Mouse (Mus musculus) kidney, adult 2 months (tissue): Measurements from ENCODE around the gene Rhoj. TPM values are rescaled to one million over a fixed set of nuclear protein-coding genes. Genes with fewer than 3 reads are reported as not detected.

Experiments used
- DNase-seq: peaks from one replicate; pipeline ENCODE4 v3.0.0; 2021
- H3K27ac ChIP-seq: fragments of 200-500 bp; 2 replicates; pipeline ENCODE4 v1.5.1; 2012; ENCODE audit warnings: low read depth, low read length, control low read depth, inconsistent platforms; ENCODE audit not compliant: insufficient read depth
- H3K27me3 ChIP-seq: fragments of 200-500 bp; replicated peaks from 2 replicates; pipeline ENCODE4 v1.6.1; 2012; ENCODE audit warnings: mild to moderate bottlenecking, moderate library complexity, low read length, inconsistent platforms; ENCODE audit not compliant: control insufficient read depth, insufficient read depth
- H3K36me3 ChIP-seq: fragments of 200-500 bp; 2 replicates; pipeline ENCODE4 v1.6.1; 2012; ENCODE audit warnings: mild to moderate bottlenecking, moderate library complexity, low read length, inconsistent platforms; ENCODE audit not compliant: control insufficient read depth, insufficient read depth
- H3K4me1 ChIP-seq: fragments of 200-500 bp; 2 replicates; pipeline ENCODE4 v1.6.1; 2011; ENCODE audit warnings: low read length; ENCODE audit not compliant: control insufficient read depth, insufficient read depth
- H3K4me3 ChIP-seq: fragments of 200-500 bp; 2 replicates; pipeline ENCODE4 v1.5.1; 2011; ENCODE audit warnings: mild to moderate bottlenecking, low read depth, low read length, control low read depth; ENCODE audit not compliant: insufficient read depth
- CTCF ChIP-seq: fragments of 200-500 bp; conservative IDR thresholded peaks from 2 replicates; pipeline ENCODE4 v1.5.1; 2011; ENCODE audit warnings: low read depth, mild to moderate bottlenecking, control low read depth, low read length, moderate library complexity, mixed read lengths; ENCODE audit not compliant: insufficient read depth, insufficient read length
- POLR2A ChIP-seq: fragments of 200-500 bp; IDR thresholded peaks from one replicate; pipeline ENCODE4 v1.6.1; 2011; ENCODE audit warnings: low read depth, low read length, control low read depth
- WGBS: fragments of 180-500 bp; shearing (Covaris S2); methylation state at CpG from one replicate; pipeline ENCODE4 v1.1.7; 2018; 5-methylcytosine and 5-hydroxymethylcytosine counted together
- polyA plus RNA-seq: library from polyadenylated mRNA; depleted of rRNA; stranded (reverse); fragments of >200 nt; gene quantifications from 2 replicates; pipeline ENCODE4 v1.2.3, GENCODE M21; 2012

The Rhoj gene
- polyA plus RNA-seq, 1 experiment: 21.7 TPM

DNA sequence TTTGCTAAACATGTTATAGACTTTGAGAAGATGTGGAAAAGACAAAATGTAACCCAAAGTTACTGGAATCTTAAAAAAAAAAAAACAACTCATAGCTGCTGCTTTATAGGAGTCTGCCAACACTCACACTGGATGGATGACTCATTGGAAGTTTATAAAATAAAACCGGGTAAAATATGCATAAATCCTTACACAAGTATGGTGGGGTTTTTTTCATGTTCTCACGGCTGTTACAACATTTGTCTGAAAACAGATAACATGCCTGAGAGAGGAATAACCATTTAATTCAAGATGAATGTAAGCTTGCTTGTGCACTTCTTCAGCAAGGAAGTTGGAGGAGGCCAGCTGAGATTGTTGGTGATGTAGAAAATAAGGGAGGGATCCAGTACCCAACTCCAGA, 17.6 kb upstream of the Rhoj start:
- DNase-seq: no peak
- 69% methylated on average over 2 of the region's 2 CpGs for WGBS
- no peak for TF ChIP-seq POLR2A
- no peak for TF ChIP-seq CTCF

DNA sequence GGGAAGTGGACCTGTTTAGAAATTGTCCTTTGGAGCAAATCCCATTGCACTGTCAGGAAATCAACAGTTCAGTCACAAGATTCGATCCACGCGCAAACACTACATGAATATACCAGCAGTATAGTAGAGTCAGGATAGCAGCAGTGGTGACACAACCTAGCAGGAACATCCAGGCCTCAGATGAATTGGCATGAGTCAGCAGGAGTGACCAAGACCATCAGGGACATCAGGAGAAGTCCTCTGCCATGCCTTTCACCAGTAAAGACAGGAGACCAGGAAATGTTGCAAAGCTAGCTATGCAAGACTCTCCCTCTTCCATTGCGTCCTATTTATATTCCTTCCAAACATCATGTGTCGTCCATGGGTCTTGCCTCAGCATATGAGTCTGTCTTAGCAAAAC, 16.6 kb upstream of the Rhoj start:
- WGBS: 94% methylated on average over 5 of the region's 5 CpGs
- no peaks in the 10 kb centered on the region for H3K4me1 ChIP-seq
- no peaks in the 10 kb centered on the region for H3K27me3 ChIP-seq
- TF ChIP-seq CTCF (no peak), POLR2A (no peak)
- no peak overlapping the region for H3K27ac ChIP-seq
- DNase-seq: no peak
- H3K36me3 ChIP-seq: no peaks in the 10 kb centered on the region
- no peak overlapping the region for H3K4me3 ChIP-seq

More for the DNA sequence above, 17.6 kb upstream of the Rhoj start:
- Histone ChIP-seq H3K27me3 (no peaks in the 10 kb centered on the region), H3K4me1 (no peaks in the 10 kb centered on the region), H3K4me3 (no peak overlapping the region), H3K27ac (no peak overlapping the region), H3K36me3 (no peaks in the 10 kb centered on the region)

DNA sequence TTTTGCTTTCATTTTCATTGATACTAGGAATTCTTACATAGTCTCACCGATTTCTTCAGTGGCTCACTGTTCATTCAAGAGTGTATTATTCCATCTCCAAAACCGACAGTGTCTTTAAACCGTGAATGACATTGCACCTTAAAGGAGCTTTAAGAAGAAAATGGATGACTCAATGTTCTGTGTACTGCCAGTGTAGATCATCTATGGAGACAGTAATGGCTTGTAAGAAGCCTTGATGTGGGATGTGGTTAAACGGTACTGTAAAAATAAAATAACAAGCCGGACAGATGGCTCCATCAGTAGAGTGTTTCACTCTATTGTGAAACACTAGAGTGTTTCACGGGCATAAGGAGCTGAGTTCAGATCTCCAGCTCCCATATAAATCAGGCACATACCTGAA, 15.2 kb upstream of the Rhoj start:
- TF ChIP-seq CTCF (no peak), POLR2A (no peak)
- 75% methylated on average over 6 of the region's 6 CpGs for WGBS

DNA sequence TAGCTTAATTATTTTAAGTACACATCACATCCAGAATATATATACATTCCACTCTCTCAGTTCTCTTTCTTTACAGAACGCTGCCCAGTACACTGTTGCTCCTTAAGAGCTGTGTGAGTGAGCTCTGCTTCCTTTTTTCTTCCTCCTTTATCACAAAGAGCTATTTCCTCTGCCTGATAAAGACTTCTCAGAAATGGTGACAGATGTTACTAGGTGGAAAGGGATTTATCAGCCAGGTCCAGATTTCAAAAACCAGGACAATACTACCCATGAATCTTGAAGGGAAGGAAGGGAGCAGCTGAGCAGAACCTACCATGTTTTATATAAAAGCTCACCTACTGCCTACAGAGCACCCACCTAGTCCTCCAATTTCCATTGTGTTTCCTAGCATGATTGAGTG, 8.3 kb upstream of the Rhoj start:
- DNase-seq: no peak
- TF ChIP-seq POLR2A (no peak), CTCF (no peak)
- no peaks in the 10 kb centered on the region for H3K27me3 ChIP-seq
- H3K36me3 ChIP-seq: no peaks in the 10 kb centered on the region
- no peaks in the 10 kb centered on the region for H3K4me1 ChIP-seq
- no peak overlapping the region for H3K27ac ChIP-seq
- 69% methylated on average over 1 of the region's 1 CpGs for WGBS
- no peak overlapping the region for H3K4me3 ChIP-seq

More for the DNA sequence above, 15.2 kb upstream of the Rhoj start:
- H3K4me1 ChIP-seq: no peaks in the 10 kb centered on the region
- H3K27ac ChIP-seq: no peak overlapping the region
- no peaks in the 10 kb centered on the region for H3K27me3 ChIP-seq
- no peak overlapping the region for H3K4me3 ChIP-seq
- no peaks in the 10 kb centered on the region for H3K36me3 ChIP-seq
- no peak for DNase-seq

DNA sequence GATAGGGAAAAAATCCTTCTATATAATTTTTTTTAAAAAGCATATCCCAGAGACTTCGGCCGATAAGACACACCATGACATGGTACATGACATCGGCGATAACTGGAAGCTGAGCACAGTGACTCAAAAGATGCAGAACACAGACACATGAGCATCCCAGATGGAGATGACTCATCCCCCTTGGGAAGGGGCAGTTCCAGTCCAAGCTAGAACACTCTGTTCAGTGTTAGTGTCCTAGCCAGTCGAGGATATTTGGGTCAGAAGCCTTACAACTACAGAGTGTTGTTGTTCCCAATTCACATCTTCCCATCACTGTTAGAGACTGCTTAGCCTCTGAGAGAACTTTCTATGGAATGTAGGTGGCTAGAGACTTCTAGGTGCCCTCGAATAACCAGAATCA, 4.0 kb upstream of the Rhoj start:
- no peaks in the 10 kb centered on the region for H3K27me3 ChIP-seq
- no peaks in the 10 kb centered on the region for H3K4me1 ChIP-seq
- no peak overlapping the region for H3K27ac ChIP-seq
- no peaks in the 10 kb centered on the region for H3K36me3 ChIP-seq
- H3K4me3 ChIP-seq: no peak overlapping the region
- TF ChIP-seq POLR2A (no peak), CTCF (no peak)
- WGBS: 85% methylated on average over 6 of the region's 6 CpGs
- peak; percentile 28 for DNase-seq

DNA sequence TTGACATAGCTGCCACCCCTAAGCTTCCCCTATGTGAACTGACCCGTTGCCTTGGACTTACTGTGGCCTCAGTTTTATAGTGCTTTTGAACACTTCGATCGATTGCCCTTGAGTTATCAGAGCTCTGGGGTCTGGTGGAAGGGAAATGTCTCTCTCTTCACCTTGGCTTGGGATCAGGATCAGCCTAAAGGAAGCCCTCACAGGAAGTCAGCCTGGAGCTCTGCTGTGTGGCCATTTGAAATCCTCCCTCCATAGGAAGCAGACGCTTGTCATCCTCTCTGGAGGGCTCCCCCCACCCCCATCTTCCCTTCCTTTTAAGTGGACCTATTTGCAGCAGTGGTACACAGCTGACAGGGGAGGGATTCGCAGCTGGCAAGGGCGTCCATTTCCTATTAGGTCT, 1.6 kb downstream of the Rhoj start:
- Histone ChIP-seq H3K4me3 (peak overlapping the region; percentile 28), H3K4me1 (no peaks in the 10 kb centered on the region), H3K36me3 (no peaks in the 10 kb centered on the region), H3K27ac (peak overlapping the region; percentile 32), H3K27me3 (no peaks in the 10 kb centered on the region)
- WGBS: 40% methylated on average over 6 of the region's 6 CpGs
- TF ChIP-seq POLR2A (no peak), CTCF (no peak)
- peak; percentile 61 for DNase-seq

DNA sequence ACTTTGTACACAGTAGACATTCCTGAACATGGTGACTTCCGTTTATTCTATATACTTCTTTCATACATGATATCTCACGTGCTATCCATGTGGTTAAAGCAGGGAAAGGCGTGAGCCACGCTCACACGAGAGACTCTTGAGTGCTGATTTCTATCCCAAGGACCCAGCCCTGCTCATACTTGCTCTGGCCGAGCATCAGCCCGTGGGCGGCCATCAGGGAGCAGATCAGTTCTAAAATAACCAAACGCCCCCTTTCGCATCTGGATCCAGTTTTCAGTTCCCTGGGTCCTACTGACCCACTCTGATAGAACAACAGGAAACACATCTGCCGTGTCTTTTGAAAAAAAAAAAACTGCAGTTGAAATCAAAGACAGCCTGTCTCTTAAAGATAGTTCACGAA, 2.6 kb downstream of the Rhoj start:
- no peaks in the 10 kb centered on the region for H3K4me1 ChIP-seq
- no peaks in the 10 kb centered on the region for H3K36me3 ChIP-seq
- DNase-seq: no peak
- TF ChIP-seq POLR2A (no peak), CTCF (no peak)
- no peaks in the 10 kb centered on the region for H3K27me3 ChIP-seq
- WGBS: 60% methylated on average over 12 of the region's 12 CpGs
- H3K4me3 ChIP-seq: peak overlapping the region; percentile 30; the same call in 1 of the 2 replicates
- no peak overlapping the region for H3K27ac ChIP-seq

DNA sequence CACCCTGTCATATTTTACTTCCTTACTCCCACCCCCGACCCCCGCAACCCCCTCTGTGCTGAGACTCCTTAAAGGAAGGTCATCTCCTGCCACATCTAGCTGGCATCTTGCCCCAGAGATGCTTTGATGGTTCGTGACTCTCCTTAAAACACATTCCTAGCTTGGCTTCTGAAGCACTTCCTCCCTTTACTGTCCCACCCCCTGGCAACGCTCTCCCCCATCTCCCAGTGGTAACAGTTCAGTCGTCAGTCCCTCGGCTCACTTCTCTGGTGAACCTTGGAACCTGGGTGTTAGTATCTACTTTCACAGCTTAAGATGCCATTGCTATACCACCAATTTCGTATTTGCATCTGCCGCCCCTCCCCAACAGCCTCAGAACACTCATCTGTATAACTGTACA, 3.8 kb downstream of the Rhoj start:
- TF ChIP-seq CTCF (no peak), POLR2A (no peak)
- peak; percentile 21 for DNase-seq
- H3K27me3 ChIP-seq: no peaks in the 10 kb centered on the region
- H3K4me3 ChIP-seq: no peak overlapping the region
- H3K36me3 ChIP-seq: no peaks in the 10 kb centered on the region
- H3K4me1 ChIP-seq: no peaks in the 10 kb centered on the region
- no peak overlapping the region for H3K27ac ChIP-seq
- 71% methylated on average over 8 of the region's 8 CpGs for WGBS
